ENCODE assay signal across 26 mouse cellular contexts in genomic region chr7:141678922-141679321, GRCm38 (mm10). TPM values are rescaled to one million over a fixed set of nuclear protein-coding genes. Genes with fewer than 3 reads are reported as not detected.
DNase-seq lines count a peak whose midpoint lies in the region; ATAC-seq lines count a peak whose summit lies in the region.
"Had no signal": no experiment of that assay in that cellular context is flagged by ENCODE, and none has a peak within 500 bp of the region (broad histone marks: within the 10 kb centered on the region; RNA-seq: fewer than 3 reads in every experiment).

No protein-coding gene starts in this region.

- WGBS in midbrain, embryonic 14.5 days = 80% methylated on average over 4 of the region's 4 CpGs

- H3K9ac ChIP-seq in midbrain, embryonic 14.5 days (replicated peaks; ENCODE audit: low read length) = no peak overlapping the region
- H3K9ac ChIP-seq: embryonic facial prominence, embryonic 13.5 days; embryonic facial prominence, embryonic 15.5 days; forebrain, embryonic 13.5 days; forebrain, embryonic 15.5 days; forebrain, postnatal 0 days had no signal

- DNase-seq in frontal cortex, postnatal 36 days (ENCODE audit: low spot score in 2 of 2) = no peak
- peak; percentile 1 for DNase-seq in kidney, postnatal 10 days
- no peak for DNase-seq in kidney, adult 9 months
- DNase-seq in layer of hippocampus, postnatal 25 days (ENCODE audit: extremely low spot score in 1 of 2, low spot score in 1 of 2) = no peak
- no peak for DNase-seq in midbrain, embryonic 14.5 days
- DNase-seq: adrenal gland, adult 2 months; adrenal gland, postnatal 10 days; adrenal gland, postnatal 25 days; B cell, adult 2 months; cerebellum, adult 11-12 months; cerebellum, adult 2 months; cerebellum, adult 9-10 months; cerebellum, postnatal 10 days; cerebellum, postnatal 25 days; embryo, embryonic 11 days; forebrain, postnatal 0 days had no signal

- H3K27ac ChIP-seq in midbrain, embryonic 14.5 days (replicated peaks; ENCODE audit: low read depth, low read length) = no peak overlapping the region
- H3K27ac ChIP-seq: embryonic facial prominence, embryonic 13.5 days; embryonic facial prominence, embryonic 15.5 days; forebrain, embryonic 13.5 days; forebrain, embryonic 15.5 days had no signal

- no peaks in the 10 kb centered on the region for H3K4me1 ChIP-seq in midbrain, embryonic 14.5 days (ENCODE audit: control insufficient read depth, insufficient read depth, low read length)
- H3K4me1 ChIP-seq: embryonic facial prominence, embryonic 15.5 days; forebrain, embryonic 13.5 days; forebrain, embryonic 15.5 days had no signal

- H3K4me3 ChIP-seq in midbrain, embryonic 14.5 days (replicated peaks; ENCODE audit: low read depth, low read length) = no peak overlapping the region
- H3K4me3 ChIP-seq: embryonic facial prominence, embryonic 13.5 days; embryonic facial prominence, embryonic 15.5 days; erythroblast, embryonic 14.5 days; forebrain, embryonic 13.5 days; forebrain, embryonic 15.5 days had no signal

- H3K4me2 ChIP-seq in midbrain, embryonic 14.5 days (ENCODE audit: low read length) = no peak overlapping the region
- H3K4me2 ChIP-seq: embryonic facial prominence, embryonic 13.5 days; embryonic facial prominence, embryonic 15.5 days; forebrain, embryonic 13.5 days; forebrain, embryonic 15.5 days had no signal

- no peaks in the 10 kb centered on the region for H3K9me3 ChIP-seq in midbrain, embryonic 14.5 days (ENCODE audit: control insufficient read depth, low read length)
- H3K9me3 ChIP-seq: embryonic facial prominence, embryonic 13.5 days; embryonic facial prominence, embryonic 15.5 days; forebrain, embryonic 13.5 days; forebrain, embryonic 15.5 days had no signal

- peak; percentile 93 for ATAC-seq in frontal cortex, adult (ENCODE audit: low TSS enrichment)
- peak; percentile 25 for ATAC-seq in granulocyte monocyte progenitor cell, adult 5-6 weeks (replicated peaks; ENCODE audit: poor library complexity, severe bottlenecking)
- 0 out of 2 replicates have a peak, but pooled peaks have one; percentile 14 for ATAC-seq in megakaryocyte progenitor cell, adult 5-6 weeks (replicated peaks; ENCODE audit: poor library complexity)
- no peak for ATAC-seq in midbrain, embryonic 14.5 days (ENCODE audit: low FRiP score, low TSS enrichment)
- ATAC-seq: forebrain, embryonic 13.5 days; forebrain, embryonic 15.5 days; forebrain, postnatal 0 days had no signal

- H3K27me3 ChIP-seq in midbrain, embryonic 14.5 days (ENCODE audit: control insufficient read depth, insufficient read depth, low read length) = no peaks in the 10 kb centered on the region
- H3K27me3 ChIP-seq: embryonic facial prominence, embryonic 13.5 days; embryonic facial prominence, embryonic 15.5 days; forebrain, embryonic 13.5 days; forebrain, embryonic 15.5 days had no signal

- no peaks in the 10 kb centered on the region for H3K36me3 ChIP-seq in midbrain, embryonic 14.5 days (ENCODE audit: control insufficient read depth, insufficient read depth, low read length)
- H3K36me3 ChIP-seq: embryonic facial prominence, embryonic 13.5 days; embryonic facial prominence, embryonic 15.5 days; forebrain, embryonic 15.5 days had no signal

RNA-seq across cellular contexts. Expression of gene Muc2, which starts 11.2 kb away (rescaled TPM):
- not detected in 2 replicates for total RNA-seq in granulocyte monocyte progenitor cell, adult 5-6 weeks (2014; fragmentation: Nextera tagmentation)
- not detected in 2 replicates for total RNA-seq in granulocyte monocyte progenitor cell, adult 5-6 weeks (2017)
- total RNA-seq in megakaryocyte progenitor cell, adult 5-6 weeks (2015) = not detected in 2 replicates
- not detected in 2 replicates for total RNA-seq in megakaryocyte progenitor cell, adult 5-6 weeks (2017)
- under 1 TPM; 0.20 to 0.54 TPM for total RNA-seq in layer of hippocampus, postnatal 25 days (2021)
- polyA plus RNA-seq in midbrain, embryonic 14.5 days (2014; fragmentation: Nextera tagmentation; extraction: Ambion mirVana) = 0.18 and 0.46 TPM in 2 replicates
- total RNA-seq: MEL had no signal
- polyA plus RNA-seq: embryonic facial prominence, embryonic 11.5 days had no signal

RNA-seq across cellular contexts. Expression of gene Muc6, which starts 23.8 kb away (rescaled TPM):
- total RNA-seq in granulocyte monocyte progenitor cell, adult 5-6 weeks (2014; fragmentation: Nextera tagmentation) = 0.80 TPM in 1 of 2 replicates, not detected in the other
- total RNA-seq in granulocyte monocyte progenitor cell, adult 5-6 weeks (2017) = not detected in 2 replicates
- total RNA-seq in megakaryocyte progenitor cell, adult 5-6 weeks (2015) = 0.37 and 0.77 TPM in 2 replicates
- total RNA-seq in megakaryocyte progenitor cell, adult 5-6 weeks (2017) = 0.08 and 0.10 TPM in 2 replicates
- total RNA-seq in layer of hippocampus, postnatal 25 days (2021) = not detected
- polyA plus RNA-seq in midbrain, embryonic 14.5 days (2014; fragmentation: Nextera tagmentation; extraction: Ambion mirVana) = 0.15 and 0.29 TPM in 2 replicates
- total RNA-seq: adrenal gland, adult 2 months; adrenal gland, postnatal 25 days; forebrain, postnatal 0 days had no signal
